ENCODE assay signal across 10 mouse cellular contexts in genomic region chr4:135002091-135002925, GRCm38 (mm10).
DNase-seq lines count a peak whose midpoint lies in the region; ATAC-seq lines count a peak whose summit lies in the region.
"Had no signal": no experiment of that assay in that cellular context is flagged by ENCODE, and none has a peak within 500 bp of the region (broad histone marks: within the 10 kb centered on the region; RNA-seq: fewer than 3 reads in every experiment).

No protein-coding gene starts in this region.

- WGBS in lung, embryonic 15.5 days = 27% methylated on average over 16 of the region's 16 CpGs
- 32% methylated on average over 16 of the region's 16 CpGs for WGBS in stomach, embryonic 16.5 days
- 75% methylated on average over 16 of the region's 16 CpGs for WGBS in hindbrain, embryonic 14.5 days

- ATAC-seq in lung, embryonic 15.5 days (ENCODE audit: borderline replicate concordance, extremely low read depth, low FRiP score, low TSS enrichment) = 0 out of 2 replicates have a peak, but pooled peaks have one; percentile 35
- peak; percentile 39 to 60; a peak in 3 of 4 replicates for ATAC-seq in hematopoietic stem cell, adult 5-6 weeks (replicated peaks in 1 of 2; ENCODE audit: insufficient read depth in 1 of 2, low FRiP score in 2 of 2, low TSS enrichment in 1 of 2, low read depth in 1 of 2, poor library complexity in 2 of 2, severe bottlenecking in 2 of 2)
- ATAC-seq in stomach, embryonic 16.5 days (ENCODE audit: insufficient read depth, low FRiP score) = peak; percentile 54; the same call in 1 of the 2 replicates
- no peak for ATAC-seq in hindbrain, embryonic 14.5 days (ENCODE audit: low FRiP score)

- no peak overlapping the region for H3K9ac ChIP-seq in lung, embryonic 15.5 days
- peak overlapping the region; percentile 19; the same call in 1 of the 2 replicates for H3K9ac ChIP-seq in stomach, embryonic 16.5 days (ENCODE audit: low read length)
- no peak overlapping the region for H3K9ac ChIP-seq in hindbrain, embryonic 14.5 days

- no peaks in the 10 kb centered on the region for H3K9me3 ChIP-seq in lung, embryonic 15.5 days
- no peaks in the 10 kb centered on the region for H3K9me3 ChIP-seq in stomach, embryonic 16.5 days (replicated peaks; ENCODE audit: control insufficient read depth, low read length)
- H3K9me3 ChIP-seq in hindbrain, embryonic 14.5 days (ENCODE audit: control insufficient read depth, low read length) = no peaks in the 10 kb centered on the region

- H3K36me3 ChIP-seq in lung, embryonic 15.5 days = no peaks in the 10 kb centered on the region
- H3K36me3 ChIP-seq in stomach, embryonic 16.5 days (ENCODE audit: control insufficient read depth, insufficient read depth, low read length) = no peaks in the 10 kb centered on the region
- no peaks in the 10 kb centered on the region for H3K36me3 ChIP-seq in hindbrain, embryonic 14.5 days (replicated peaks; ENCODE audit: control insufficient read depth, insufficient read depth)

- peak overlapping the region; percentile 36; the same call in 1 of the 2 replicates for H3K27ac ChIP-seq in lung, embryonic 15.5 days
- peak overlapping the region; percentile 29; the same call in 1 of the 2 replicates for H3K27ac ChIP-seq in stomach, embryonic 16.5 days (ENCODE audit: low read length)
- H3K27ac ChIP-seq in hindbrain, embryonic 14.5 days = no peak overlapping the region

- peak; percentile 42 for DNase-seq in embryo, embryonic 10.5 days (ENCODE audit: low spot score)
- DNase-seq in embryo, embryonic 9.5 days (ENCODE audit: extremely low spot score) = no peak
- DNase-seq in lung, postnatal 25 days (ENCODE audit: low spot score) = no peak
- DNase-seq in adrenal gland, postnatal 36 days = no peak
- no peak for DNase-seq in hindbrain, embryonic 14.5 days (ENCODE audit: low spot score)
- DNase-seq: cerebellum, adult 11 months; thymus, postnatal 25 days had no signal

- H3K4me2 ChIP-seq in lung, embryonic 15.5 days = no peak overlapping the region
- no peak overlapping the region for H3K4me2 ChIP-seq in stomach, embryonic 16.5 days (ENCODE audit: low read depth, low read length)
- no peak overlapping the region for H3K4me2 ChIP-seq in hindbrain, embryonic 14.5 days (replicated peaks)

- no peak overlapping the region for H3K4me3 ChIP-seq in lung, embryonic 15.5 days
- H3K4me3 ChIP-seq in stomach, embryonic 16.5 days (replicated peaks; ENCODE audit: low read length) = no peak overlapping the region
- no peak overlapping the region for H3K4me3 ChIP-seq in hindbrain, embryonic 14.5 days (replicated peaks; ENCODE audit: low read length)

- peaks cover 11% of the 10 kb centered on the region for H3K4me1 ChIP-seq in lung, embryonic 15.5 days
- H3K4me1 ChIP-seq in stomach, embryonic 16.5 days (ENCODE audit: control insufficient read depth, insufficient read depth, low read length) = peaks cover 10% of the 10 kb centered on the region; the same call in 1 of the 2 replicates
- H3K4me1 ChIP-seq in hindbrain, embryonic 14.5 days (replicated peaks; ENCODE audit: control insufficient read depth, insufficient read depth, low read length) = no peaks in the 10 kb centered on the region

- H3K27me3 ChIP-seq in lung, embryonic 15.5 days = no peaks in the 10 kb centered on the region
- H3K27me3 ChIP-seq in stomach, embryonic 16.5 days (ENCODE audit: control insufficient read depth, insufficient read depth, low read length) = no peaks in the 10 kb centered on the region
- no peaks in the 10 kb centered on the region for H3K27me3 ChIP-seq in hindbrain, embryonic 14.5 days (ENCODE audit: control insufficient read depth, insufficient read depth, low read length)
